Mouse (Mus musculus) intestine, embryonic 15.5 days (tissue): ENCODE data around the gene Psma6. TPM values are rescaled to one million over a fixed set of nuclear protein-coding genes. Genes with fewer than 3 reads are reported as not detected.
A peak's percentile ranks its signal among the peaks of the same experiment; 100 is the strongest.

Experiments
- ATAC-seq: fragments of 200-750 bp; cut with Nextera tagmentation; 2 replicates; pipeline ENCODE4 v1.8.0; 2017; ENCODE audit warnings: moderate TSS enrichment, moderate library complexity
- H3K27ac ChIP-seq: fragments of 300-500 bp; sonication (generic); 2 replicates; pipeline ENCODE4 v1.5.1; 2015; ENCODE audit warnings: mild to moderate bottlenecking, inconsistent platforms
- H3K27me3 ChIP-seq: fragments of 300-500 bp; sonication (generic); replicated peaks from 2 replicates; pipeline ENCODE4 v1.6.1; 2015; ENCODE audit warnings: inconsistent platforms
- H3K36me3 ChIP-seq: fragments of 300-500 bp; sonication (generic); 2 replicates; pipeline ENCODE4 v1.6.1; 2015; ENCODE audit warnings: inconsistent platforms
- H3K4me1 ChIP-seq: fragments of 300-500 bp; sonication (generic); replicated peaks from 2 replicates; pipeline ENCODE4 v1.6.1; 2015; ENCODE audit warnings: inconsistent platforms
- H3K4me2 ChIP-seq: fragments of 300-500 bp; sonication (generic); replicated peaks from 2 replicates; pipeline ENCODE4 v1.6.1; 2015; ENCODE audit warnings: mild to moderate bottlenecking, inconsistent platforms
- H3K4me3 ChIP-seq: fragments of 300-500 bp; sonication (generic); replicated peaks from 2 replicates; pipeline ENCODE4 v1.5.1; 2015; ENCODE audit warnings: inconsistent platforms
- H3K9ac ChIP-seq: fragments of 300-500 bp; sonication (generic); 2 replicates; pipeline ENCODE4 v1.6.1; 2015; ENCODE audit warnings: inconsistent platforms
- H3K9me3 ChIP-seq: fragments of 300-500 bp; sonication (generic); 2 replicates; pipeline ENCODE4 v1.6.1; 2016; ENCODE audit warnings: inconsistent platforms
- WGBS: fragments of 180-500 bp; shearing (Covaris S2); methylation state at CpG from one replicate; pipeline ENCODE4 v1.1.7; 2015; 5-methylcytosine and 5-hydroxymethylcytosine counted together
- polyA plus RNA-seq: library from polyadenylated mRNA; unstranded; fragments of >200 nt; fragmentation: Nextera tagmentation; extraction: Ambion mirVana; gene quantifications from 2 replicates; pipeline ENCODE4 v1.2.1, GENCODE M21; 2015

Gene Psma6
- polyA plus RNA-seq, 1 experiment from 2014 or later, result 421 TPM

- no peak overlapping the region for H3K4me2 ChIP-seq
- no peaks in the 10 kb centered on the region for H3K9me3 ChIP-seq
- H3K36me3 ChIP-seq, result no peaks in the 10 kb centered on the region
- no peak overlapping the region for H3K27ac ChIP-seq
- WGBS, result 87% methylated on average over 7 of the region's 7 CpGs
- H3K27me3 ChIP-seq, result no peaks in the 10 kb centered on the region
- H3K4me3 ChIP-seq, result no peak overlapping the region
- H3K9ac ChIP-seq, result no peak overlapping the region
- ATAC-seq, result no peak
- H3K4me1 ChIP-seq, result peaks cover 17% of the 10 kb centered on the region
These were observed 48.4 kb downstream of the Psma6 start for GRCm38 (mm10) chr12:55432284-55432919.

GRCm38 (mm10) chr12:55432920-55433284, 48.9 kb downstream of the Psma6 start:
- Histone ChIP-seq H3K4me3 (no peak overlapping the region), H3K36me3 (no peaks in the 10 kb centered on the region), H3K9ac (no peak overlapping the region), H3K27me3 (no peaks in the 10 kb centered on the region), H3K9me3 (no peaks in the 10 kb centered on the region), H3K4me1 (peaks cover 22% of the 10 kb centered on the region), H3K27ac (no peak overlapping the region), H3K4me2 (no peak overlapping the region)
- 93% methylated on average over 8 of the region's 8 CpGs for WGBS
- ATAC-seq, result no peak

GRCm38 (mm10) chr12:55433802-55434435, 49.9 kb downstream of the Psma6 start:
- H3K4me1 ChIP-seq, result peaks cover 32% of the 10 kb centered on the region
- 0 out of 2 replicates have a peak overlapping the region, but pooled peaks have one; percentile 19 for H3K4me2 ChIP-seq
- no peaks in the 10 kb centered on the region for H3K9me3 ChIP-seq
- peak overlapping the region; percentile 51; the same call in 1 of the 2 replicates for H3K27ac ChIP-seq
- H3K36me3 ChIP-seq, result no peaks in the 10 kb centered on the region
- peak; percentile 29; the same call in 1 of the 2 replicates for ATAC-seq
- no peak overlapping the region for H3K4me3 ChIP-seq
- no peaks in the 10 kb centered on the region for H3K27me3 ChIP-seq
- 39% methylated on average over 8 of the region's 8 CpGs for WGBS
- H3K9ac ChIP-seq, result no peak overlapping the region

GRCm38 (mm10) chr12:55435080-55435479, 51.1 kb downstream of the Psma6 start:
- no peaks in the 10 kb centered on the region for H3K27me3 ChIP-seq
- H3K4me2 ChIP-seq, result no peak overlapping the region
- ATAC-seq, result no peak
- no peak overlapping the region for H3K4me3 ChIP-seq
- H3K4me1 ChIP-seq, result peaks cover 33% of the 10 kb centered on the region
- H3K36me3 ChIP-seq, result no peaks in the 10 kb centered on the region
- no peak overlapping the region for H3K27ac ChIP-seq
- H3K9me3 ChIP-seq, result no peaks in the 10 kb centered on the region
- 75% methylated on average over 1 of the region's 1 CpGs for WGBS
- no peak overlapping the region for H3K9ac ChIP-seq

- Histone ChIP-seq H3K27ac (peak overlapping the region; percentile 71), H3K27me3 (no peaks in the 10 kb centered on the region), H3K9me3 (no peaks in the 10 kb centered on the region), H3K36me3 (no peaks in the 10 kb centered on the region), H3K9ac (no peak overlapping the region), H3K4me3 (no peak overlapping the region), H3K4me1 (peaks cover 33% of the 10 kb centered on the region), H3K4me2 (peak overlapping the region; percentile 31)
- peak; percentile 88 for ATAC-seq
- 37% methylated on average over 13 of the region's 13 CpGs for WGBS
These were observed 53.3 kb downstream of the Psma6 start for GRCm38 (mm10) chr12:55437122-55437826.

GRCm38 (mm10) chr12:55438058-55438457, 54.0 kb downstream of the Psma6 start:
- Histone ChIP-seq H3K9ac (no peak overlapping the region), H3K27me3 (no peaks in the 10 kb centered on the region), H3K4me3 (no peak overlapping the region), H3K4me1 (peaks cover 39% of the 10 kb centered on the region), H3K4me2 (peak overlapping the region; percentile 47), H3K27ac (peak overlapping the region; percentile 71; the same call in 1 of the 2 replicates), H3K9me3 (no peaks in the 10 kb centered on the region), H3K36me3 (no peaks in the 10 kb centered on the region)
- 67% methylated on average over 10 of the region's 10 CpGs for WGBS
- no peak for ATAC-seq

GRCm38 (mm10) chr12:55438611-55439137, 54.7 kb downstream of the Psma6 start:
- ATAC-seq, result no peak

GRCm38 (mm10) chr12:55440416-55440815, 56.4 kb downstream of the Psma6 start:
- H3K9me3 ChIP-seq, result no peaks in the 10 kb centered on the region
- ATAC-seq, result no peak
- no peaks in the 10 kb centered on the region for H3K27me3 ChIP-seq
- H3K9ac ChIP-seq, result no peak overlapping the region
- no peak overlapping the region for H3K27ac ChIP-seq
- H3K4me3 ChIP-seq, result no peak overlapping the region
- H3K36me3 ChIP-seq, result no peaks in the 10 kb centered on the region
- H3K4me1 ChIP-seq, result peaks cover 44% of the 10 kb centered on the region
- WGBS, result 84% methylated on average over 5 of the region's 5 CpGs
- H3K4me2 ChIP-seq, result no peak overlapping the region

More at GRCm38 (mm10) chr12:55438611-55439137, 54.7 kb downstream of the Psma6 start:
- 12% methylated on average over 11 of the region's 11 CpGs for WGBS
- Histone ChIP-seq H3K4me1 (peaks cover 41% of the 10 kb centered on the region), H3K9me3 (no peaks in the 10 kb centered on the region), H3K4me3 (no peak overlapping the region), H3K27me3 (no peaks in the 10 kb centered on the region), H3K4me2 (peak overlapping the region; percentile 47), H3K36me3 (no peaks in the 10 kb centered on the region), H3K27ac (peak overlapping the region; percentile 78), H3K9ac (peak overlapping the region; percentile 12; the same call in 1 of the 2 replicates)

GRCm38 (mm10) chr12:55442245-55442644, 58.2 kb downstream of the Psma6 start:
- no peaks in the 10 kb centered on the region for H3K9me3 ChIP-seq
- peaks cover 48% of the 10 kb centered on the region for H3K4me1 ChIP-seq
- no peaks in the 10 kb centered on the region for H3K27me3 ChIP-seq
- no peak overlapping the region for H3K4me2 ChIP-seq
- H3K36me3 ChIP-seq, result no peaks in the 10 kb centered on the region
- H3K9ac ChIP-seq, result no peak overlapping the region
- H3K27ac ChIP-seq, result no peak overlapping the region
- H3K4me3 ChIP-seq, result no peak overlapping the region
- no peak for ATAC-seq
- WGBS, result 90% methylated on average over 1 of the region's 1 CpGs

- Histone ChIP-seq H3K4me1 (peaks cover 41% of the 10 kb centered on the region), H3K27me3 (no peaks in the 10 kb centered on the region), H3K36me3 (no peaks in the 10 kb centered on the region), H3K9me3 (no peaks in the 10 kb centered on the region), H3K9ac (no peak overlapping the region), H3K4me3 (no peak overlapping the region), H3K4me2 (0 out of 2 replicates have a peak overlapping the region, but pooled peaks have one; percentile 6), H3K27ac (peak overlapping the region; percentile 38)
- peak; percentile 65 for ATAC-seq
- 51% methylated on average over 9 of the region's 9 CpGs for WGBS
These were observed 59.1 kb downstream of the Psma6 start for GRCm38 (mm10) chr12:55442861-55443850.

- Histone ChIP-seq H3K9me3 (no peaks in the 10 kb centered on the region), H3K4me1 (peaks cover 32% of the 10 kb centered on the region), H3K4me3 (no peak overlapping the region), H3K27me3 (no peaks in the 10 kb centered on the region), H3K36me3 (no peaks in the 10 kb centered on the region), H3K4me2 (no peak overlapping the region), H3K27ac (no peak overlapping the region; the same call in 1 of the 2 replicates), H3K9ac (no peak overlapping the region)
- WGBS, result 73% methylated on average over 4 of the region's 4 CpGs
- ATAC-seq, result no peak
These were observed 60.0 kb downstream of the Psma6 start for GRCm38 (mm10) chr12:55444031-55444451.
